Mouse (Mus musculus) gastrocnemius, postnatal 36 days (tissue): ENCODE results near the gene Nav2. TPM values are rescaled to one million over a fixed set of nuclear protein-coding genes. Genes with fewer than 3 reads are reported as not detected.

ENCODE experiments used
- DNase-seq, 2 experiments: peaks; one replicate each; pipeline ENCODE4 v3.0.0; 2022
- intact Hi-C: fragments of 180-260 bp; cut with DNase I; formaldehyde crosslinking; loops from one replicate; pipeline ENCODE4 v1.15.1; 2025
- total RNA-seq, 2 experiments: library from RNA; stranded (reverse); gene quantifications; 2 replicates each; pipeline ENCODE4 v1.2.3; 2021

Gene Nav2
- total RNA-seq, 2 experiments from 2014 or later: 21.8 to 23.9 TPM

- no peak for DNase-seq
- intact Hi-C loops: no loop called here
Measured at GRCm38 (mm10) chr7:49041334-49042070, 133.0 kb downstream of the Nav2 start.

GRCm38 (mm10) chr7:49045499-49046346 lies 137.2 kb downstream of the Nav2 start:
- DNase-seq: no peak
- intact Hi-C loops: no loop called here

GRCm38 (mm10) chr7:49046347-49046989 lies 138.0 kb downstream of the Nav2 start:
- no peak for DNase-seq
- intact Hi-C loops: no loop called here

- intact Hi-C loops: no loop called here
- no peak for DNase-seq
Measured at GRCm38 (mm10) chr7:49047336-49047735, 138.8 kb downstream of the Nav2 start.

- DNase-seq: no peak
- intact Hi-C loops: no loop called here
Measured at GRCm38 (mm10) chr7:49052871-49053618, 144.5 kb downstream of the Nav2 start.

GRCm38 (mm10) chr7:49055273-49055672 lies 146.8 kb downstream of the Nav2 start:
- intact Hi-C loops: no loop called here
- DNase-seq: no peak

- DNase-seq: no peak
- intact Hi-C loops: no loop called here
Measured at GRCm38 (mm10) chr7:49058304-49059012, 149.9 kb downstream of the Nav2 start.

- intact Hi-C loops: loop anchor here (1.0 kb wide), 1 partner anchor 11 kb away; no protein-coding TSS in a partner anchor
- DNase-seq: no peak
Measured at GRCm38 (mm10) chr7:49064792-49065521, 156.4 kb downstream of the Nav2 start.

- intact Hi-C loops: loop anchor here (1.0 kb wide), 1 partner anchor 10 kb away; no protein-coding TSS in a partner anchor
Measured at GRCm38 (mm10) chr7:49065621-49066475, 157.3 kb downstream of the Nav2 start.

GRCm38 (mm10) chr7:49066828-49067227 lies 158.3 kb downstream of the Nav2 start:
- DNase-seq: no peak
- intact Hi-C loops: no loop called here

More at GRCm38 (mm10) chr7:49065621-49066475, 157.3 kb downstream of the Nav2 start:
- no peak for DNase-seq

- intact Hi-C loops: no loop called here
- DNase-seq: no peak
Measured at GRCm38 (mm10) chr7:49069396-49069961, 161.0 kb downstream of the Nav2 start.

- intact Hi-C loops: no loop called here
- no peak for DNase-seq
Measured at GRCm38 (mm10) chr7:49070621-49071020, 162.1 kb downstream of the Nav2 start.

- intact Hi-C loops: no loop called here
Measured at GRCm38 (mm10) chr7:49071141-49071567, 162.6 kb downstream of the Nav2 start.

GRCm38 (mm10) chr7:49075333-49075934 lies 166.9 kb downstream of the Nav2 start:
- intact Hi-C loops: no loop called here
- DNase-seq: no peak

More at GRCm38 (mm10) chr7:49071141-49071567, 162.6 kb downstream of the Nav2 start:
- DNase-seq: no peak

- DNase-seq: no peak
- intact Hi-C loops: loop anchor here (1.0 kb wide), 1 partner anchor 11 kb away; no protein-coding TSS in a partner anchor
Measured at GRCm38 (mm10) chr7:49076283-49076694, 167.8 kb downstream of the Nav2 start.

- DNase-seq: no peak
- intact Hi-C loops: no loop called here
Measured at GRCm38 (mm10) chr7:49078930-49079329, 170.4 kb downstream of the Nav2 start.

- no peak for DNase-seq
- intact Hi-C loops: no loop called here
Measured at GRCm38 (mm10) chr7:49082585-49083165, 174.2 kb downstream of the Nav2 start.
